Mouse (Mus musculus): ENCODE data around the gene Slc22a17.

Slc22a17 gene

GRCm38 (mm10) chr14:54939434-54940175 lies 26.7 kb upstream of the Slc22a17 start:
- peak; percentile 74 for DNase-seq (ENCODE audit: low read depth)

DNA sequence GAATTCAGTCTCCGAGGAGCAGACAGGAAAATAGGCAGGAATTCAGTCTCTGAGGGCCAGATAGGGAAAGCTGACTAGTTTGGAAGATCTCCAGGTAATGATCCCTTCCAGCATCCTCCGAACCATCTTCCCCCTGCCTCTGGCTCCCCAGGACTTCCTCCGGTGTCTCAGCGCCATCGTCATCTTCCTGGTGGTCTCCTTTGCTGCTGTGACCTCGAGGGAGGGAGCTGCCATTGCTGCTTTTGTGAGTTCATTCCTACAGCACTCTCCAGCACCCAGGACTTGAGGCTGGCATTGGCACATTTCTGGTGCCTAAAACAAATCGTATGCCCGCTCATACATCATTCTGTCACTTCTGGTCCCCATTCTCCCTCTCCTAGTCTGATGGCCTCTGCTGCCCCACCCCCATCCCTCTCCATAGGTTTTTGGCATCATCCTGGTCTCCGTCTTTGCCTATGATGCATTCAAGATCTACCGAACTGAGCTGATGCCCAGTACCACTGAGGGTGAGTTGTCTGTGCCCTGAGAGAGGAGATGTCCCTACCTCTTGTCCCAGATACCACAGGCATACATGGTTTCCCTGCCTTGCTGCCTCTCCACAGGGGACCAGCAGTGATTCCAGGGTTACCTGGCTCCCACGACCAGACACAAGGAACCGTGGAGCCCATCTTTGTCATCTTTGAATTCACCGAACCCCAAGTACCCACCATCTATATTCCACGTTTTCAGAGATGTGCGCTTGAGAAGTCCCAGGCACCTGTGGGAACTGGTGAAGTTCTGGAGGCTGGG lies 25.7 kb upstream of the Slc22a17 start:
- DNase-seq (ENCODE audit: low read depth), result no peak

DNA sequence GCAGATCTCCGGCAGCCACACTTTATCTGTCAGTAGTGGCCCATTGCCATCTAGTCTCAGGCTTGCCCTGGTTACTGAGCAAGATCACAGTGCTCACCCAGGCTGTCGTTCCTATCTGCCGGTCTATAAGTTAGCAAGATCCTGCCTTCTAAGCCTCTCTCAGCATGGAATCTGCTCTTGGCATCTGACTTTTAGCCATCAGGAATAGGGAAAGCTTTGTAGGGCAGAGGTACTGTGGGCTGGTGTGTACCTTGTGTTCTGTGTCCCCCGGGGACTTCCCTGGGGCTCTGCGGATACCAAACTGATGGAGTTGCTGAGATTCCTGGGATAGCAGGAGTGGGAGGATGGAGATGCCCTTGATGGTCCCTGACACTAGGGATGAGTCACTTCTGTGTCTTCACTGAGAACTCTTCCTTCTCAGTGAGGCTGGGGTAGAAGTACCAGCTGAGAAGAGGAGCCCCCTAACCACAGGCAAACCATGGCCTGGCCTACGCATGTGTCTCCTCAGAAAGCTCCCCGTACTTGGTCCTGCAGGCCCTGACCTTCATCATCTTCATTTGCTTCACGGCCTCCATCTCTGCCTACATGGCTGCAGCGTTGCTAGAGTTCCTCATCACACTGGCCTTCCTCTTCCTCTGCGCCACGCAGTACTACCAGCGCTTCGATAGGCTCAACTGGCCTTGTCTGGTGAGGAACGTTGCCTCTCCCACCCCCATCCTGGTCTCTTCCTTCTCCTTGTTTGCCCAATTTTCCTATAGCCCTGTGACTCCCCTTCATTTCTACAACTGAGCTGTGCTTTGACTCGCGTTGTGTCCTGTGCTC lies 24.6 kb upstream of the Slc22a17 start:
- DNase-seq (ENCODE audit: low read depth), result no peak

DNA sequence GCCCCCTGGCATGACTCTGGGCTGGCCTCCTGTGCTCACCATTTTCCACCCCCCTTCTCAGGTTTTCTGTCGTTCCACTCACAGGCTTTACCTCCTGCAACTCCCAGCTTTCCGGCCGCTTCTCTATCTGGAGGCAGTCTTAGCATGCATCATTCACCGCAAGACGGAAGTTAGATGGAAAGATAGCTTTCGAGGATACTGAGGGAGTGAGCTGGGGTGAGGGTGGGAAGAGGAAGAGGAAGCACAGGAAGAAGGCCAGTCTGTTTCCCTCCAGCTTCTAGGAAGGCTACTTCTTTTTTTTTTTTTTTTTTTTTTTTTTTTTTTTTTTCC lies 23.9 kb upstream of the Slc22a17 start:
- no peak for DNase-seq (ENCODE audit: low read depth)

DNA sequence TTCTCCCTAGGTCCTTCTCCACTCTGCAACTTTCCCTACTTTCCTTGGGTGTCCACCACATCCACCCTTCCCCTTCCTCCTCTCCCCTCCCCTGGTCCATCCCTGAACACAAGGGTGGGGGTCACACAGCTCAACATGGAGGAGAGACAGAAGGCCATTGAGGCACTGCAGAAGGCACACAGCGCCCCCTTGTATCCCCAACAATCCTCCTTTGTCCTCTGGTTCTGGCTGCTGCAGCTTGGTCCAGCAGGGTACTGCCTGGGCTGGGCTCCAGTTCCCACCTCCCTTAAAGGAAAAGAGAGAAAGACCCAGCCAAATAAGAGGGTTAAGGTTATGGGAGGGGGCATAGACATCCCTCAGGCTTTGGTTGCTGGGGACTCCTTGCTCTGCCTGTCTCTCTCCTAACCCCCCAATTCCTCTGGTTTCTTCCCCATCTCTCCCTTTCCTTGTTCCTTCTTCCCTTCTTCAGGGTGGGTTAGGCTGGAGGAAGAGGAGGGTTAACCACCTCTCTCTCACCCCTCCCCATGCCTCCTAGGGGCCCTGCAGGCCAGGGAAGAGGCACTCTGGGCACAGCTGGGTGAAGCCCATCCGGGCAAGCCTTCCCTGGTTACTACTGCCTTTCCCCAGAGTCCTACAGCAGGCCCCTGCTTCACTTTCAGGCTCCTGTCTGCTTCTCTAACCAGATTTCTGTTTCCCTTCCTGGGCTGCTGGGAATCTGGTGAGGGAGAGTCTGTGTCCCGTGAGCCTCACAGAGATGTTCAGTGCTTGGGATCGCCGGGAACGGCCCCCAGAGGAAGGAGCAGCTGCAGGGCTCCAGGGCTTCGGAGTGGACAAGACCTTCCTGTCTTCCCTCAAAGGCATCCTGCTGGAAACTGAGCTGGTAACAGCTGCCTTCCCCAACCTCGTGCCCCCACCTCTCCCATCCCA lies 23.2 kb upstream of the Slc22a17 start, which contains the start of gene Cmtm5:
Gene Cmtm5, plus strand, starts transcription at position 358 of the 927 bp plus-strand sequence.
- no peak for DNase-seq (ENCODE audit: low read depth)

GRCm38 (mm10) chr14:54932645-54933150 lies 19.8 kb upstream of the Slc22a17 start, which contains the start of gene Il25:
Gene Il25 (plus strand): TSS chr14:54932695.
- no peak for DNase-seq (ENCODE audit: low read depth)

- DNase-seq (ENCODE audit: low read depth), result no peak
Measured at GRCm38 (mm10) chr14:54930431-54930830, 17.5 kb upstream of the Slc22a17 start.

GRCm38 (mm10) chr14:54929801-54930200 lies 16.9 kb upstream of the Slc22a17 start:
- DNase-seq (ENCODE audit: low read depth), result no peak

- DNase-seq (ENCODE audit: low read depth), result no peak
Measured at GRCm38 (mm10) chr14:54927296-54927695, 14.4 kb upstream of the Slc22a17 start.

- no peak for DNase-seq (ENCODE audit: low read depth)
Measured at GRCm38 (mm10) chr14:54926401-54927158, 13.6 kb upstream of the Slc22a17 start.

DNA sequence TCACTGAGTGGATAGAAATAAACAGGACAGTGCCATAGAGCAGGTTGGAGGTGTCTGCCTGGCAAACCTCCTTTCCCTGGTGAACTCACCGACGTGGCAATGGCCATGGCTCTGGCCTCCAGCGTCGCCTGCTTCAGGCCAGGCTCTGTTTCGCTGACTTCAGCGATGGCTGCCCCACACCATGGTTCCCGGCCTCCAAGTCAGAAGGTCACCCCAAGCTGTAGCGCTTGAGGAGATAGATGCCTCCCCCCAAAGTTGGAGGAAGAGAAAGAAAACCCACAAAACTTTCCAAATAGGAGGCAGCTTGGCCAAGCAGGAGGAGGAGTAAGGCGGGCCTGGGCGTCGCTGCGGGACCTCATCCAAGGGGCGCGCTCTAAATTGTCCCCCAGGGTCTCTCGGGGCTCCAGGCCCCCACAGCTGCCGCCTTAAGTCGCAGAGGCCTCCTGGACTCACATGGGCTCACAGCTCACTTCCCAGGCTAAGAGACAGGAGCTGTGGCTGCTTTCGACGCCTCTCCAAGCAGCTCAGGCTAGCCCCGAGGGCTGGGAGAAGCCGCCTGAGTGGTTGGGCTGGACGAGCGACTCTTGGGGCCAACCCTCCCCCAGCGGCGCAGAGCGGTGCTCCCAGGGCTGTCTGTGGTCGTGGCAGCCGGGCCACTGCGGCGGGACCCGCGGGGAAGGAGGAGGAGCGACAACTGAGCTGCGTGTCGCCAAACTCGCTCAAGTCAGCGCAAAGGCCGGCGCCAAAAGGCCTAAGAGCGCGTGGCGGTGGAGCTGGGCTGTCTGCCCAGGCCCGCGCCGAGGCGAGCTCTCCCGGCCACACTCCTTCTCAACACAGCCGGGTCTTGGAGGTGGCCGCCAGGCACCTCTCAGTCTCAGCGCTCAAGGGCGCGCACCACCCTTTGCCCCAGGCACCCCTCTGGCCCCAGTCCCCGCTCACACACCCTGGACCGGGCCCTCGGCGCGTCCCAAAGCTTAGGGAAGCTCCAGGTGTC lies 12.7 kb upstream of the Slc22a17 start, which contains the start of gene Efs:
Gene Efs, minus strand, starts transcription at position 778 of the 994 bp plus-strand sequence.
- no peak for DNase-seq (ENCODE audit: low read depth)

- DNase-seq (ENCODE audit: low read depth), result no peak
Measured at GRCm38 (mm10) chr14:54924641-54925348, 11.9 kb upstream of the Slc22a17 start.

- DNase-seq (ENCODE audit: low read depth), result no peak
Measured at GRCm38 (mm10) chr14:54920076-54920685, 7.2 kb upstream of the Slc22a17 start.

DNA sequence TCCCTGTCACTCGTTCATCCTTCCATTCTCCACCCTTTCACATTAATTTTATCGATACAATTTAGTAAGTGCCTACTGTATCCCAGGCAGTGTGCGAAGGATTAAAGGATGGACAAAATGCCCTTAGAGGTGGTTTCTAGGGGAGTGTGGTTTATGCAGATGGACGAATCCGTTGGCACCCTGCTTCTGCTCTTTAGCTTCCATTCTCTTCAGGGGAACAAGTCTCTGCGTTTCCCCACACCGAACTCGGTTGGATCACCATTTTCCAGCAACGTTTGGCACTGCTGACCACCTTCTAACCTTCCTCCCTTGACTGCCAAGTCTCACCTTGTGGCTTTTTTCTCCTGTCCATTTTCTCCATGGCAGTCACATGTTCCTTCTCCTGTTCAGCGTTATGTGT lies 411 bp upstream of the Slc22a17 start:
- no peak for DNase-seq (ENCODE audit: low read depth)

GRCm38 (mm10) chr14:54912109-54912850 lies 652 bp downstream of the Slc22a17 start:
- DNase-seq (ENCODE audit: low read depth), result no peak

- DNase-seq (ENCODE audit: low read depth), result no peak
Measured at GRCm38 (mm10) chr14:54908682-54909081, 4.2 kb downstream of the Slc22a17 start.

DNA sequence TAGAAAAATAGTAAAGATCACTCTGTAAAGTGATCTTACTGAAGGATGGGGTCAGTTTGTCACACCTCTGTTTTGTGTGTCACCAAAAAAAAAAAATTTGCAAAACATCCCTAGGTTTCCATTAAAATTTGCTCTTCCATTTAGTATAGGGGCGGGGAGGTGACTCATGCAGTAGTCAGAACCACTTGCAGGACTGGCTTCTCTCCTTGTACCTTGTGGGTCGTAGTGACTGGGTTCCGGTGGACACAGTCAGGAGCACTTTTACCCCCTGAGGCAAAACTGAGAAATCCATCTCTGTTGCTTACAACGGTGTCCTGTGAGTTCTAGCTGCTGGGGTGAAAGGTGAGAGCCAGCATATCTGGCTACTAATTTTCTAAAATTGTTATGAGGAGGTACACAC lies 9.3 kb downstream of the Slc22a17 start:
- no peak for DNase-seq (ENCODE audit: low read depth)
